Mouse (Mus musculus): ENCODE data around the gene Anapc11.

The Anapc11 gene

DNA sequence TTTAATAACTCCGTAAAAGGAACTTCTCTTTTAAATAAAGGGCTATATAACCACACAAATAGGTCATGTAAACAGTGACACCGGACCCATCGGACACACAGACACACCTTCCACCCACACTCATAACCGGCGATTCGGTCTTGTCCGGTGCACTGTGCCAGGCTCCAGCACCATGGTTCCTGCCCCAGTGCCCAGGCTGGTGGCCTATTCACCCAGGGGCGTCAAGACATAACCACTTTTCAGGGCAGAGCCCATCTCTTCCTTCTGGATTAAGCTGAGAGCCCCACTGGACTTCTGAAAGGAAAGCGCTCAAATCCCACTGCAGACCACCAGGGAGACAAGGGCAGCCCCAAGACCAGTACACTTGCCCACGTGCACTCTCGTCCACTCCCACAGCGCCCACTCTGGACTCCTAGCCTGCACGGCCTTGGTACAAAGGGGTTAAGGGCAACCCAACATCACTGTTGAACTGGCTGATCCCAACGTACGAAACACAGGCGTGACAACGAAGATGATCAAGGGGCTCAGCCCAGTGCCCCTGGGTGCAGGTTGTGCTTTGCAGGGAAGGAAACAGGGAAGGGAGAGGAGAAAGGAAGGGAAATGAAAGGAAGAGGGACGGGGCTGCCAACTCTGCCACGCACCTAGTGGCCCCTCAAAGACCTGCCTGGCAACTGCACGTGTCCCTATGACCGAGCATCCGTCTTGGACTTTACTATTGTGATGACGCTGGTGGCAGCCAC is 30.6 kb downstream of the Anapc11 start:
- DNase-seq: no peak

DNA sequence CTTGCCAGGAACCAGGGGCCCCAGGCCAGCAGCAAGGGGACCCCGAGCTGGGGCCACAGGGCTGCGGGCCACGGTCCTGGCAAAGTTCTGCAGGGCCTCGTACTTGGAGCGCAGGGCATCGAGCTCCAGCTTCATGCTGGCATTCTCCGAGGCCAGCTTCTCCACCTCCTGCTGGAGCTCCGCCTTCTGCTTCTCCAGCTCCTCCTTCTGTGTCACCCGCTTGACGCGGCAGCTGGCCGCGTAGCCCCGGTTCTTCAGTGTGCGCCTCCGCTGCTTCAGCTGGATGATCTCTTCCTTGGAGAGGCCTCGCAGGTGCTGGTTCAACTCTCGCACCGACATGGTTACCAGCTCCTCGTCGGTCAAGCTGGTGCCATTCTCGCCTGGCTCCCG is 31.1 kb downstream of the Anapc11 start:
- peak; percentile 75 for DNase-seq

DNA sequence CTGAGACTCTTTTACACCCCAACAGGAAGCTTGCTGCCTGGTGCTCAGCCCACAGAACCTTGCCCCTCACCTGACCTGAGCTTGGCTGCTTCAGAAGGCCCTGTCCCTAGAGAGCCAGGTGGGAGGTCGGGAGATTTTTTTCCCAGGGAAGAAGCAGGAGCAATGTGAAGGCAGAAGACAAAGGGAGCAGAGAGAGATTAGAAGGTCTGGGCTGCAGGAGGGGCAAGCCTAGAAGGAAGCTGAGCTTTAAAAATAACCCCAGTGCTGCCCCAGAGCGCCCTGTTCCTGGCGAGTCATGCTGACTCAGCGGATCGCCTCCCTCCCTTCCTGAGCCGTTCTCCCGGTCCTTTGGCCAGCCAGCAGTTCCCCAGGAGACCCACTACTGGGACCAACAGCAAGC is 31.7 kb downstream of the Anapc11 start:
- peak; percentile 72 for DNase-seq

DNA sequence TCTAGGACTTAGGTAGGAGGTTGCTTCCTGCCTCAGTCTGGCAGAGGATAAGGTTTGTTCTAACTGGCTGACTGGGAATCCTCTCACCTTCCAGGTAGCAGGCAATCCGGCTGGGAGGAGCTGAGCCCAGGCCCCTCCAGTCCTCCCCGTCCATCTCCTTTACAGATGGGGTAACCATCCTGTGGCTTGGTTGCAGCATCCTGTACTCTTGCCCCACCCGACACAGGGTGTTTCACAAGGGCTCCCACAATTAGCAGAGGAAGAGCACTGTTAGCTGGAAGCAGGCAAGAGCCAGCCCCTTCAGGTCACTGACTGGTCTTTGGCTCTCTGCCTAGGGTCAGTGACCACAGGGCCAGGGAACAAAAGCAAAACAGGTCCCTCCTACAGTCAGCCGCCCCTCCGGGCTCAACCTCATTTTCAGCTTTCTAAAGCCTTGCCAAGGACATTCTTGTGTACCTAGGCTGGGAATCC is 32.2 kb downstream of the Anapc11 start:
- DNase-seq: peak; percentile 78

DNA sequence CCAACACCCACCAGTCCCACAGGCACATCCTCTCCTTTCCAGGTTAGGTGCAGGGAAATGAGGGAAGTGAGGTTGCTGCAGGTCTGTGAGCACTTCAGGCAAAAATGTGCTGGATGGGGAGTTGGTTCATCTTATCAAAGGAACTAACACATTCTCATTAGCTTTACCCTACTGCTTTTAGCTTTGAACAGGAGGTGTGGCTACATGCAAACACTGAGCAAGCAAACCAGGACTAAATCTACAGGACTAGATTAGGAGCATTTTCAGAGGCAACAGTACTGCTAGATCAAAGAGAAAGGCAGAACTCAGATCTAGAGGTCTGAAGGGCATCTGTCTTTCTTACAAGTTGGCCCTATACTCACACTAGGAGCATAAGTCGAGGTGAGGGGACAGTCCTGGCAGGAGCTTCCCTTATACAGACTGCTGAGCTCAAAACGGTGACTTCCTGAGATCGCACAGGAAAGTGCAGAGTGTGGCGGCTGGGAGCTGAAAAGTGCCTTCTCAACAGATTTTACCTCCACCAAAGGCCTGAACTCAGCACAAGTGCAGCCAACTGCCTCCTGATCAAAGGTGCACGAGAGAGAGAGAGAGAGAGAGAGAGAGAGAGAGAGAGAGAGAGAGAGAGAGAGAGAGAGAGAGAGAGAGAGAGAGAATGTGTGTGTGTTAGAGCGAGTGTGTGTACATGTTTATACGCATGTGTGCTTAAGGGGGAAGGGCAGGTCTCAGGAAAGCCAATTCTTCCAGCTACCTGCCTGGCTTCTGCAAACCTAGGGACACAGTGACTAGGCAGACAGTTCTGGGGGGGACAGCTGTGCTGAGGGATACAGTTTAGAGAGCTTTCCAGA is 32.9 kb downstream of the Anapc11 start:
- peak; percentile 54 for DNase-seq

DNA sequence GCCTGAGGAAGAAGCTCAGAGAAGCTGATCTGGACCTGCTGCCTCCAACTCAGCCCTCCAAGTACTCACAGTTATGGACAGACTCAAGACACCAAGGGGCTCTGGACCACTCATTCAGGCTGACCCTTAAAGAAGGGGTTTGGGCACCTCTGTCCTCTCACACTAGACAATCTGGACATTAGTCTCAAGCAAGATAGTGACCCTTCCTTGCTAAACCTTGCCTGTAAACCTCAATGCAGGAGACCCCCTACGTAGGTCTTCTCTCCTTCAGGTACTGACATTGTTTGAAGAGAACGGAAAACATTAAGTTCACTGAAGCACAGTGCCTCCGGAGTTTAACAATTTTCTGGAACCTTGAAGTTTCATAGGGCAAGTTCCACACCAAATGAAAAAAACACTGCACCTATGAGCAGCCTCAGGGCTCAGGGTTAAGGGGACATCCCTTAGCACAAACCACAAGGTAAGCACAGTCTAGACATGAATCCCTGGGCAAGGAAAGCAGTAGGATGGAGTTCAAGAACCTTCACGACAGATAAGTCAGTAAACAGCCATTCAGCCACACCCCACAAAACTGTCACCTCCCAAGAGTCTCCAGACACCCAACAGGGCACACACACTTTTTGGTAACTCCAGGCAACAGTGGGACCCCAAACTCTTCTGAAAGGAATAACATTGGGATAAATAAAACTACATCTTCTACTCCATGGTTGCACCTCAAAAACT is 33.7 kb downstream of the Anapc11 start:
- peak; percentile 43 for DNase-seq

DNA sequence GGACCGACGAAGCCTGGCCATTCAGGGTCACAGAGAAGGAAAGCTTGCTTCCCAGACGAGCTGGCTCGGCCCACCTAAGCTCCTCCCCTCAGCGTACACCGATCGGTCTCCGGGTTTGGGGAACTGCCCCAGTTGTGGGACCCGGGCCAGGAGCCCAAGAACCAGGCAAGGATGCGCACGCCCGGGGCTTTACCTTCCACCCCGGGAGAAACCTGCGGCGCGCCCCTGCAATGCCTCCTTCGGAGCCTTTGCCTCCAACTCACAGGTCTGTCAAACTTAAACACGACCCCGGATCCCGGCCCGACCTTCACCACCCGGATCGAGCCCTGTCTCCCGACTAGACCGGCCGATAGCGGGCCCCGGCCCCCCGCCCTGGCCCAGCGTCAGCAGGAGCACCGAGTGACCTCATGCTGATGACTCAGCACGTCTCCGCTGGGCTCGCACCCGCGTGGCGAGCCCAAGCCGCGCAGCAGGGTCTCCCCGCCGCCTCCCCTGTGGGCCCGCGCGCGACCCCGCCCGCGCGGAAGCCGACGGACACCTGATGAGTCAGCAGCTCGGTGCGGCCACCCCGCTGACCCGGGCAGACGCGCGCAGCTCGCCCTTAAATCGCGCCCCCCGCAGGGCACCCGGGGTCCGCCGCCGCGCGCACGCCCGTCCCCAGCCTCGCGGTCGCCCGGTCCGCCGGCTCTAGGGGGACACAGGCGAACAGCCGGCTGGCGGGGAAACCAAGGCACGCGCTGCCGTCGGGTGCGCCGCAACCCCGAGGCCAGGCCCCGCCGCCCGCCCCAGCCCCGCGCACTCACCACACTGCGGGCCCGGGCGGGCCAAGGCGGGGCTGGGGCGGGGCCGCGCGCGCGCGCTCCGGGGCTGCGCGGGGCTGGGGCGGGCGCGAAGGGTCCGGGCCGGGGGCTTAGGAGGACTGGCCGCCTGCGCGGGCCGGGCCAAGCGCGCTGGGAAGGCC is 34.6 kb downstream of the Anapc11 start:
- peak; percentile 85 for DNase-seq

DNA sequence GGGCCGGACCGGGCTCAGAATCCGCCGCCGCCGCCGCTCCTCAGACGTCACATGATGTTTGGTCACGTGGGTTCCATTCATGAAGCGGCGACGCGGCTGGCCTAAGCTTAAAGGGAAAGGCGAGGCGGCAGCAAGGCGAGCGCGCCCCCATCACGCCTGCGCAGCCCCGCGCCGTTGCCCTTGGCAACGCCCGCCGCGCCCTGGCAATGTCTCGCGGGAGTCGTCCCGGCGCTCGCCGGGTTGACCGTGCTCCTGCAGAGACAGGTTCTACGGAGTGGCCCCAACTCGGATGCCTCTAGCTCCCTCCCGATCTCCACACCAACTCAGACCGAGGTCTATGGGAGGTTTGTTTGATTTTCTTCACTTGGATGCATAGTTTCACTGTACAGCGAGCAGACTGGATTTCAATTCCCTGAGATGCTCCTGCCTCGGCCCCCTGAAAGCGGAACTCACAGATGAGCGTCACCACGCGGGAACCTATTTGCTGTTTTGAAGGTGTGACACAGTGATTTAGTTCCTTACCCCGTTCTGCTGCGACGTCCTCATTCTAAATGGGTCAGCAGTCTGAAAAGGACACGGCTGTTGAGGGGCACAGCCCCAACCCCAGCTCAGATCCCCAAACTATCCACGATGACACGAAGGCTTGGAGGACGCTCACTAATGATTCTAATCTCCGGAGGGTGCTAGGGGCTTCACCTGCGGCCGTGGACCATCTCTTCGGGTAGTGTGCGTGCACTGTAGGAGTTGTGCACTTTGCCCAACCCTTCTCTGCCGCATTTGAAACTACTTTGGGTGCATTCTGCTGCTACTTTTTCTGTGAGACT is 35.5 kb downstream of the Anapc11 start, which contains the start of gene Mafg:
TSS of gene Mafg (minus strand) at position 81 of the 824 bp plus-strand sequence.
- peak; percentile 93 for DNase-seq

DNA sequence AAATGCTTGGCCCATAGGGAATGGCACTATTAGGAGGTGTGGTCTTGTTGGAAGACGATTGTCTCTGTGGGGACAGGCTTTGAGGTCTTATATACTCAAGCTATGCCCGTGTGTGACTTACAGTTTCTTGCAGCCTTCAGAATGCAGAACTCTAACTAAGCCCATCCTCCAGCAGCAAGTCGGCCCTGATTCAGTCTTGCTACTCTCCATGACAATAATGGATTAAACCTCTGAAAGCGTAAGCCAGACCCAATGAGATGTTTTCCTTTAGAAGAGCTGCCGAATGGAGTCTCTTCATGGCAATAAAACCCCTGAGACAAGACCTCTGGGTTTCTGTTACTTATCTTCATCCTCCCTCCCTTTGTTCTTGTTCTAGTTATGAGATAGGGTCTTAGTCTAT is 36.6 kb downstream of the Anapc11 start:
- DNase-seq: no peak

DNA sequence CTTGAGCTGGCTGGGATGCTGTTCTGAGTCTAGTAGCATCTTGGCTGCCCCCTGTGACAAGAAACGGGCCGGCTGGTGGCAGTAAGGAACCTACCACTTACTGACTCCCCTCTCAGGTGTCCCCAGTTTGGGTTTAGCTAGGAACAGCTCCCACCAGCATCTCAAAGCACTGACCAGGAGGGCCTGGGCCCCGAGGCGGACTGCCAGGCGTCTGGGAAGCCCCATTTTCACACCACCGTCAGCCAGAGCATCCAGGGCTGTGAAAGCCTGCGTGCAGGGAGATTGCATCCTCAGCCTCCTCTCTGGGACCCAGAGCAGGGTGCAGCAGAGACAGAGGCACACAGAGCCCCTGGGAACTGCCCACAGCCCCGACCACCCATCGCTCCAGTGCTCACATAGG is 43.0 kb downstream of the Anapc11 start:
- DNase-seq: no peak

DNA sequence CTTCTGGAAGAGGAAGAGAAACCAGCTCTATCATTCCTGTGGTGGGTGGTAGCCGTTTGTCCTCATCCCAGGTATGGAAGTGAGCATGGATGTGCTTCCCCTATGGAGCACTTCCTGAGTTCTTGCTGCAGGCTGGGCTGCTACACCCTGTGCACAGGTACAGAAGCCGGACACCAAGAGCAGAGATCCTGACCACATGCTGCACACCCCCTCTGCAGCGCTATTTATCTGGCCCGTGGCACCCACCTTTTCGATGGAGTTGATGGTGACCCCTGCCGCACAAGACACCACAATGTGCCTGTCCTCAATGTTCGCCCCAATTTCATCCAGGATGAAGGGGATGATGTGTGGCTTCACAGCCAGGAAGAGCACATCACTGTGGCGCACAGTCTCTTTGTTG is 43.6 kb downstream of the Anapc11 start:
- DNase-seq: no peak

DNA sequence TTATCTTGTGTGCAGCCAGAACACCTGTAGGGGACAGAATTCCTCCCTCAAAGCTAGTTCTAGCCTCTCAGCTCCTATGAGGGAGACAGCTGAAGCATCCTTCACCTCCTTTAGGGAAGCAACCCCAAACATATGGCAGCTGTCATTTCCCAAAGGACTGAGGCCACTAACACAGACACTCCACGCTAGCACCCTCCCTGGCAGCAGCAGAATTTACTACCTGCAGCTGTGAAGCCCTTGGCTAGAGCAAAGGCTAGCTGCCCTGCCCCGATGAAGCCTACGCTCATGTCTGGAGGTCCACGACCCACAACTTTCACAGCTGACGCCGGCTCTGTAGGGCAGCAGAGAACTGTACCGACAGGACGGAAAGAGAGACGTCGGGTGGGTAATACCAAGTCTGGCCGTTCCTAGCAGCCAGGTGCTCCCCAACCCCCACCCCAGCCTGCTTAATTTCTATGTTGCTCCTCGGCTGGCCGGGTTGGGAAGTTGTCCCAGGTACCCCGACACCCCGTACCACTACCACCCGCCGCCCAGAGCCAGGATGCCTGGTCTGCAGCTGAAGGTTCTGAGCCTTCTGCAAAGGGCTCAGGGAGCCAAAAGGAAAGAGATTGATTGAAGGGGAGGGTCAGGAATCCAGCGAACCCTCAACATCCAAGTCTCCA is 44.8 kb downstream of the Anapc11 start:
- DNase-seq: no peak

DNA sequence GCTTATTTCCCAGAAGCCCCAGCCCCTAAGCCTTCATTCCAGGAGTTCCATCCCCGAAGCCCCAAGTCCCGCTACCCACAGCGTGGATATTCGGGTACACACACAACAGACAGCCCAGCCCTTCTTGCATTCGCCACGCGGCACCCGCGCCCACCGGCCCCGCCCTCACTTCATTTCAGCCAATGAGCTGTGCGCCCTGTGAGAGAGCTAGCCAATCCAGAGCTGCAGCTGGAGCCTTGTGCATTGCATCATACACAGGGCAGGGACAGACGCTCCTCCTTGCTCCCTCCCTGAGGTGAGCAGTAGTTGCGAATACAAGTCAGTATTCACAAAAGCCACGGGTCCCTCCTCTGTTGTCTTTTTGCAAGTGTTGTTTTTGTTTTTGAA is 45.4 kb downstream of the Anapc11 start, which contains the start of gene Pycr1:
TSS of gene Pycr1 (minus strand) at position 169 of the 387 bp plus-strand sequence.
- DNase-seq: peak; percentile 93

DNA sequence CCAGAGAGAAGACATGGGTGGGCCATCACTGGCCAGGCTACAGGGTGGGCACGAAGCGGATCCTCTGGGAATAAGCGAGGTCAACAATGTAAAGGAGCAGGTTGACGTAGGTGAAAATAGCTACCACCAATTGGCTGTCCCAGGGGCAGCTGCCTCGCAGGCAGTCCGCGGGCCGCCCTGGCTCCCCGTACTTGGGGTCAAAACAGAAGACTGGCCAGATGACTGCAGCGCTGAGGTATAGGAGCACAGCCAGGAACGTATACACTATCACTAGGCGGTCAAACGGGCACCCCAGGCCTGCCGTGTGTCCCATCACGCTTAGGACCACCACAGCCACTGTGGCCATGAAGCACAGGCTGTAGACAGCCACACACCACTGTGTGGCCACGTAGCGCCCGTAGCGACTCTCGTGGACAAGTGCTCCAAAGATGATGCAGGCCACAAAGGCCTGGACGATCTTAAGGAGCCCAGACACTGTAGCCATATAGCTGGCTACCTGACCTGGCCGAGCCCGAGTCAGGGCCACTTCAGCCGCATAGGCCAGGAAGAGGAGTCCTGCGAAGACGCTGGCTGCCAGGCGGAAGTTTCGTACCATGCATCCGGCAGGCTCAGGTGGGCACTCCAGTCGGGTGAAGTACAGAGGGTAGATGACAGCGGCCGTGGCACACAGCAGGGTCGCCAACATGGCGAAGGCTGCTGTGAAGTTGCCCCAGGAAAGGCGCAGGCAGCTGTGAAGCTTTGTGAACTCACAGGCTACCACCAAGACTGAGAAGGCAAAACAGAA is 49.0 kb downstream of the Anapc11 start:
- no peak for DNase-seq

DNA sequence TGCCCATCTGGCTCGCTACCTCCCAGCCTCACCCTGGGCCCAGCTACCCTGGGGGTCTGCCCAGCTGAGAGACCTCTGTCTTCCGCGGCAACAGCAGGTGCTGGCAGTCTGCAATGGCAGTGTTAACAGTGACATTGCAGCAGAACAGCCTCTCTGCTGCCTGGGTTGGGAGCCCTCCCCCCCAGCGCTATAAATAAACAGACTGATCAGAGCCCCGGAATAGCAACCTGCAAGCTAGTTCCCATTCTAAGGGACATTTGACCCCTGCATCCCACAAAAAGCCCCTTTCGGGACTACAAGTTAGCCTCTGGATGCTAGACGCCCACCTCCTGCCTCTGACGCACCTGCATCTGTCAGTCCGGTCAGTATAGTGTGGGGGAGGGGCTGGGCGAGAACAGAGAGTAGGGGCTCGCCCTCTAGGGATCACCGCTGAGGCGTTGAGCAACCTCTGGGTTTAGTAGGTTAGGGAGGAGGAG is 49.8 kb downstream of the Anapc11 start, which contains the start of gene Myadml2:
TSS of gene Myadml2 (minus strand) at position 158 of the 476 bp plus-strand sequence.
- DNase-seq: no peak

DNA sequence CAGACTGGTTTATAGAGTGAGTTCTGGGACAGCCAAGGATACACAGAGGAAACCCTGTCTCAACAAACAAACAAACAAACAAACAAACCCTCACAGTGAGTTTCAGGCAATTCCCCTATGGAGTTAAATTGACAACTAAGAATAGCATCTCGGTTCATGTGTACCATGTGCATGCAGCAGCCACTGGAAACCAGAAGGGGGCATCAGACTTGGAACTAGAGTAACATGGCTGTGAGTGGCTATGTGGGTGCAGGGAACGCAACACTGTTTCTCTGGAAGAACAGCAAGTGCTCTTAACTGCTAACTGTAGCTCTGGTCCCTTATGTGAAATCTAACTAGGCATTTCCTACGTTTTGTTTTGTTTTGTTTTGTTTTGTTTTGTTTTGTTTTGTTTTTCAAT is 53.7 kb downstream of the Anapc11 start:
- no peak for DNase-seq

DNA sequence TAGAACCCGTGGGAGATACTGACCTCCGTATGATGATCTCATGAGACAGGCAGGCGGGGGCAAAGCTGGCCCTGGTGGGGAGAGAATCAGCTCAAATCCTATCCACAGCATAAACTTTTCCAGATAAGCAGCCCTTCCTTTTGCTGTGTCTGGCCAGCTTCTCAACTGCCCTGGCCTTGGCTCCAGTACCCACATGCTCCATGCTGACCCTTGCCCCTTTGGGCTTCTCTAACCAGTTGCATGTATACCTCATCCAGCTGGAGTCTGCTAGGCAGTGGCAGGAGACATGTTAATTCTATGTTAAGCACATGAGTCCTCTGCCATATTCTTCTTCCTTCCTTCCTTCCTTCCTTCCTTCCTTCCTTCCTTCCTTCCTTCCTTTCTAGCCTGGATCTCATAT is 56.5 kb downstream of the Anapc11 start:
- no peak for DNase-seq

DNA sequence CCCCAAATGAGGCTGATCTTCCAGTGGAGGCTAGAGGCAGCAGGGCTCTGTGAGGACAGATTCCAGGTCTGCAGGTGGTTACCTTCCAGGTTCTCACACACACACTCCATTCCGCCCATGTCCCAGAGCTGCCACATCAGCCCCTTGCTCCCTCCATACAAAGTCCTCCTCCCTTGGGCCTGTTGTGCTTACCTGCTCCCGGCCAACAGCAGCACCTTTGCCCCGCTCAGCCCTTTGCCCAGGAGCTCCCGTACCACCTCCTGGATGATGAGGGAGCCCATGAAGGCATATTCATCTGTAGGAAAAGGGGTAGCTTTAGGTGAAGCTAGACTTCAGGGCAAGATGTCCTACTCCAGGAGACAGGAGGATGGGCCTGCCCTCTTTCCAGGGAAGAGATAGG is 59.1 kb downstream of the Anapc11 start:
- DNase-seq: peak; percentile 51
